Mouse (Mus musculus) testis, adult 2 months (tissue): ENCODE results near the gene Fscn2.

Source experiments
- CTCF ChIP-seq: fragments of 200-500 bp; IDR thresholded peaks from 2 replicates; pipeline ENCODE4 v1.5.1; 2012; ENCODE audit warnings: low read depth, mild to moderate bottlenecking, inconsistent platforms, low read length, moderate library complexity; ENCODE audit not compliant: control insufficient read depth, insufficient read depth, insufficient replicate concordance
- POLR2A ChIP-seq: fragments of 200-500 bp; IDR thresholded peaks from 2 replicates; pipeline ENCODE4 v1.6.1; 2012; ENCODE audit warnings: low read depth, mild to moderate bottlenecking, inconsistent platforms, low read length, moderate library complexity; ENCODE audit not compliant: control insufficient read depth

- TF ChIP-seq CTCF, result no peak
- peak; percentile 93 for TF ChIP-seq POLR2A
Observed at GRCm38 (mm10) chr11:120347791-120348683, 13.3 kb upstream of the Fscn2 start, which contains the start of gene Actg1.
